Mouse (Mus musculus): Measurements from ENCODE around the gene Kif3c. TPM values are rescaled to one million over a fixed set of nuclear protein-coding genes. Genes with fewer than 3 reads are reported as not detected.

Kif3c gene
- polyA plus RNA-seq, 2 experiments = 0.42 to 0.61 TPM

GRCm38 (mm10) chr12:3425375-3426341 is 60.7 kb downstream of the Kif3c start:
- peaks cover 18 to 23% of the 10 kb centered on the region in 2 experiments for H3K4me1 ChIP-seq (replicated peaks; ENCODE audit: control insufficient read depth in 2 of 2, insufficient read depth in 2 of 2, low read length in 1 of 2)
- no peaks in the 10 kb centered on the region for H3K27me3 ChIP-seq (ENCODE audit: control insufficient read depth, insufficient read depth, low read length)
- H3K9ac ChIP-seq (replicated peaks) = peak overlapping the region; percentile 58
- peaks cover 4% of the 10 kb centered on the region for H3K36me3 ChIP-seq (replicated peaks; ENCODE audit: control insufficient read depth, insufficient read depth, low read depth)
- H3K4me2 ChIP-seq (ENCODE audit: low read depth) = peak overlapping the region; percentile 97
- WGBS (ENCODE audit: insufficient replicate concordance) = 26% methylated on average over 15 of the region's 15 CpGs
- TF ChIP-seq EP300 (IDR thresholded peaks at IDR 0.05; ENCODE audit: low read depth) (0 out of 2 replicates have a peak, but pooled peaks have one; percentile 1), CTCF (IDR thresholded peaks at IDR 0.05; ENCODE audit: low read depth) (peak; percentile 40)
- peak overlapping the region; percentile 68 to 93 for H3K4me3 ChIP-seq (ENCODE audit: insufficient read depth in 1 of 2, low read depth in 2 of 2, low read length in 2 of 2)
- ATAC-seq (ENCODE audit: insufficient read depth) (no peak), DNase-seq (ENCODE audit: low read depth in 3 of 3, low spot score in 3 of 3) (peak in 2 of 3 experiments; percentile 20 to 33)
- no peaks in the 10 kb centered on the region for H3K9me3 ChIP-seq (ENCODE audit: control insufficient read depth, low read length)
- H3K27ac ChIP-seq = peak overlapping the region; percentile 89

DNA sequence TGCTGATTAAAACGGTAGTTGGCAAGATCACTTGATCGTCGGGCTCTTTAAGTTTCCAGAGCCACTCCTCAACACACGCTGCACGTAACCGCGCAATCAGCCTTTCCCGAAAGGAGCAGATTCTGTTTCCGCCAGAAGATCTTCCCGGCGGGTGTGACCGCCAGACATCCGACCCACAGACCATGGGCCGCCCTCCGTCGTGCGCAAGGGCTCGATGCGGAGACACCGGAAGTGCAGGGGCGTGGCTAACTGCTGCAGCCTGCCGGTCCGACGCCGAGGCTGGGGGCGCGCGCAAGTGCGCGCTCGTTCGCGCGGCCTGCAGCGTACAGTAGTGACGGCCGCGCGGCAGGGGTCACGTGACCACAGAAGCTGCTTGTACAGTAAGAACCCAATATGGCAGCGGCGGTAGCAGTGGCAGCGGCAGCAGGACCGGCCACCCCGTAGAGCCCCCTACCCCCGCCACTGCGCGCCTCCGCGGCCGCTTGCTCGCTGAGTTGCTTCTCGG is 61.6 kb downstream of the Kif3c start, which contains the start of gene Asxl2:
Gene Asxl2, plus strand, starts transcription at position 328 of the 505 bp plus-strand sequence.
- under 1% methylated on average over 53 of the region's 53 CpGs for WGBS (ENCODE audit: insufficient replicate concordance)
- peak; percentile 91 for ATAC-seq (ENCODE audit: insufficient read depth)
- H3K4me1 ChIP-seq (replicated peaks; ENCODE audit: control insufficient read depth in 2 of 2, insufficient read depth in 2 of 2, low read length in 1 of 2) = peaks cover 18 to 23% of the 10 kb centered on the region in 2 experiments

DNA sequence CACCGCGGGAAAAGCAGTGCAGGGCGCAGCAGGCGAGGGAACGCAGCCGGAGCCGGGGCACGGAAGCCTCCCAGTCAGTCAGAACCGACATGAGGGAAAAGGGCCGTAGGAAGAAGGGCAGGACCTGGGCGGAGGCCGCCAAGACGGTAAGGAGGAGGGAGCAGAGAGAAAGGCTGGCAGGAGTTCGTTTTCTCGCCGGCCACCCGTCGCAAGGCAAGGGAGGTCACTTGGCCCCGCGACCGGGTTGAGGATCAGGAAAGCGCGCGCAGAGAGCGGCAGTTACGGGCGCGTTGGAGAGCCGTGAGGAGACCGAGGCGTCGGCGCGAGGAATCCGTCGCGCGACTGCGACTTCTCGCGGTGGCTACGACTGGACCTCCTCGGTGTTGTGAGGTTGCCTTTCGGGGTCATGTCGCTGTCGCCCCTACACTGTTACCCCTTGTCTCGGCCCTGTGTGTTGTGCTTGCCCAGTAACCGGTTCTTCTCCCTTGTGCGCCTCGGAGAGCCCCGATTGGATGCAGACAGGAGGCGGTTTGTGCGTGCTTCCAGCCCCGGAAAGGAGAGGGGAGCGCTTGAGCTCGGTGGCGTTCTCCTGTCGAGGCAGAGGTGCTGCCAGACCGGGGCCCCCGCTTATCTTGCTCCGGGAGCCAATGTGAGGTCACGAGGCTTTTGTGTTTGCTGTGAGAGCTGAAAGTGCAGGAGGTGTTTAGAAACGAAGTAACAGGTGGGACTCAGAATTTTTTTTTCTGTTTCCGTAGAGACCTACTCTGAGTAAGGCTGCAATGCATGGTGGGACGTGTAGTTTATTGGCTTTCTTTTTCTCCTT is 62.3 kb downstream of the Kif3c start:
- peak overlapping the region; percentile 99 for H3K9ac ChIP-seq (replicated peaks)
- peak overlapping the region; percentile 83 for H3K4me2 ChIP-seq (ENCODE audit: low read depth)
- ATAC-seq (ENCODE audit: insufficient read depth) (peak; percentile 59), DNase-seq (ENCODE audit: low read depth in 3 of 3, low spot score in 3 of 3) (peak; percentile 78 to 86 (median 79))
- no peaks in the 10 kb centered on the region for H3K9me3 ChIP-seq (ENCODE audit: control insufficient read depth, low read length)
- no peaks in the 10 kb centered on the region for H3K27me3 ChIP-seq (ENCODE audit: control insufficient read depth, insufficient read depth, low read length)
- no peak for TF ChIP-seq CTCF (IDR thresholded peaks at IDR 0.05; ENCODE audit: low read depth)
- no peak for TF ChIP-seq EP300 (IDR thresholded peaks at IDR 0.05; ENCODE audit: low read depth)
- H3K36me3 ChIP-seq (replicated peaks; ENCODE audit: control insufficient read depth, insufficient read depth, low read depth) = peaks cover 4% of the 10 kb centered on the region; the same call in 1 of the 2 replicates
- H3K27ac ChIP-seq = peak overlapping the region; percentile 96
- peak overlapping the region; percentile 81 to 93 for H3K4me3 ChIP-seq (ENCODE audit: insufficient read depth in 1 of 2, low read depth in 2 of 2, low read length in 2 of 2)
- peaks cover 18 to 23% of the 10 kb centered on the region in 2 experiments for H3K4me1 ChIP-seq (replicated peaks; ENCODE audit: control insufficient read depth in 2 of 2, insufficient read depth in 2 of 2, low read length in 1 of 2)
- under 1% methylated on average over 65 of the region's 65 CpGs for WGBS (ENCODE audit: insufficient replicate concordance)

More for the DNA sequence above, 61.6 kb downstream of the Kif3c start, which contains the start of gene Asxl2:
- H3K36me3 ChIP-seq (replicated peaks; ENCODE audit: control insufficient read depth, insufficient read depth, low read depth) = peaks cover 4% of the 10 kb centered on the region; the same call in 1 of the 2 replicates
- H3K27ac ChIP-seq = peak within 1 kb of the TSS; percentile 96
- H3K4me2 ChIP-seq (ENCODE audit: low read depth) = peak within 1 kb of the TSS; percentile 97
- peak within 1 kb of the TSS; percentile 99 for H3K9ac ChIP-seq (replicated peaks)
- peak within 1 kb of the TSS; percentile 81 to 93 for H3K4me3 ChIP-seq (ENCODE audit: insufficient read depth in 1 of 2, low read depth in 2 of 2, low read length in 2 of 2)
- no peaks in the 10 kb centered on the region for H3K27me3 ChIP-seq (ENCODE audit: control insufficient read depth, insufficient read depth, low read length)
- DNase-seq (ENCODE audit: low read depth in 3 of 3, low spot score in 3 of 3) = peak; percentile 97 to 99 (median 98)
- 0 out of 2 replicates have a peak, but pooled peaks have one; percentile 30 for TF ChIP-seq EP300 (IDR thresholded peaks at IDR 0.05; ENCODE audit: low read depth)
- no peak; the same call in 1 of the 2 replicates for TF ChIP-seq CTCF (IDR thresholded peaks at IDR 0.05; ENCODE audit: low read depth)
- no peaks in the 10 kb centered on the region for H3K9me3 ChIP-seq (ENCODE audit: control insufficient read depth, low read length)

DNA sequence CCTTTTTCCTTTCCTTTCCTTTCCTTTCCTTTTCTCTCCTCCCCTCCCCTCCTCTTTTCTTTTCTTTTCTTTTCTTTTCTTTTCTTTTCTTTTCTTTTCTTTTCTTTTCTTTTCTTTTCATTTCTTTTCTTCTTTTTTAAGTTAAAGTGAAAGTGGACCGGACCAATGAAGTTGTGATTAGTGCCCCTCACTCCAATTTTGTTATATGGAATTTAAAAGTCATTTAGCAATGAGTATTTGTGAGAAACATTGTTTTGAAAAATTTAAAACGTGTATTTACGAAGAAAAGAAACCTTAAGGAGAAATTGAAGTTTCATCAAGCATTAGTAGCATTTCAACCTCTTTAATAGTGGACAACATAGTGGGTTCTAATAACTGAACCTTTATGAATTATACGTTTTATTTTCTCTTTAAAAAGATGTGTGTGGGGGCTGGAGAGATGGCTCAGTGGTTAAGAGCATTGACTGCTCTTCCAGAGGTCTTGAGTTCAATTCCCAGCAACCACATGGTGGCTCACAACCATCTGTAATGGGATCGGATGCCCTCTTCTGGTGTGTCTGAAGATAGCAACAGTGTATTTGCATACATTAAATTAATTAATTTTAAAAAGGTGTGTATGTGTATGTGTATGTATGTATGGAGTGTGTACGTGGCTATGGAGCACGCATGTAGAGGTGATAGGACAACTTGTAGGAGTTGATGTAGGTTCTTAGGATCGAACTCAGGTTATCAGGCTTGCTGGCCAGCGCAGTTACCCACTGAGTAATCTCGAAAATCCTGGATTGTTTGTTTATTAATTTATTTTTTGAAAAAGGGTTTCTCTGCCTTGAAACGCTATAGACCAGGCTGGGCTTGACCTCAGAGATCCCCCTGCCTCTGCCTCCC is 63.2 kb downstream of the Kif3c start:
- H3K9ac ChIP-seq (replicated peaks) = peak overlapping the region; percentile 99

More for the DNA sequence above, 63.2 kb downstream of the Kif3c start:
- peak overlapping the region; percentile 83 for H3K4me2 ChIP-seq (ENCODE audit: low read depth)
- peak overlapping the region; percentile 81 to 93 for H3K4me3 ChIP-seq (ENCODE audit: insufficient read depth in 1 of 2, low read depth in 2 of 2, low read length in 2 of 2)
- 46% methylated on average over 11 of the region's 11 CpGs for WGBS (ENCODE audit: insufficient replicate concordance)
- no peaks in the 10 kb centered on the region for H3K9me3 ChIP-seq (ENCODE audit: control insufficient read depth, low read length)
- DNase-seq (ENCODE audit: low read depth in 3 of 3, low spot score in 3 of 3) = no peak
- peaks cover 4% of the 10 kb centered on the region; the same call in 1 of the 2 replicates for H3K36me3 ChIP-seq (replicated peaks; ENCODE audit: control insufficient read depth, insufficient read depth, low read depth)
- ATAC-seq (ENCODE audit: insufficient read depth) = no peak
- H3K4me1 ChIP-seq (replicated peaks; ENCODE audit: control insufficient read depth in 2 of 2, insufficient read depth in 2 of 2, low read length in 1 of 2) = peaks cover 18 to 23% of the 10 kb centered on the region in 2 experiments
- peak; percentile 35 for TF ChIP-seq CTCF (IDR thresholded peaks at IDR 0.05; ENCODE audit: low read depth)
- no peak for TF ChIP-seq EP300 (IDR thresholded peaks at IDR 0.05; ENCODE audit: low read depth)
- peak overlapping the region; percentile 96 for H3K27ac ChIP-seq
- no peaks in the 10 kb centered on the region for H3K27me3 ChIP-seq (ENCODE audit: control insufficient read depth, insufficient read depth, low read length)
